Mouse (Mus musculus) thymus, adult 2 months (tissue): ENCODE data around the gene Mrps11.

Experiments
- CTCF ChIP-seq: fragments of 200-500 bp; IDR thresholded peaks from 2 replicates; pipeline ENCODE4 v1.5.1; 2012; ENCODE audit warnings: mild to moderate bottlenecking, control low read depth, low read length, moderate library complexity, borderline replicate concordance; ENCODE audit not compliant: control insufficient read depth, poor library complexity, insufficient read depth; ENCODE audit errors: extremely low read depth
- POLR2A ChIP-seq: fragments of 200-500 bp; IDR thresholded peaks from 2 replicates; pipeline ENCODE4 v1.6.1; 2012; ENCODE audit warnings: mild to moderate bottlenecking, low read length, control low read depth, moderate library complexity; ENCODE audit not compliant: control insufficient read depth, poor library complexity, insufficient read depth; ENCODE audit errors: extremely low read depth

DNA sequence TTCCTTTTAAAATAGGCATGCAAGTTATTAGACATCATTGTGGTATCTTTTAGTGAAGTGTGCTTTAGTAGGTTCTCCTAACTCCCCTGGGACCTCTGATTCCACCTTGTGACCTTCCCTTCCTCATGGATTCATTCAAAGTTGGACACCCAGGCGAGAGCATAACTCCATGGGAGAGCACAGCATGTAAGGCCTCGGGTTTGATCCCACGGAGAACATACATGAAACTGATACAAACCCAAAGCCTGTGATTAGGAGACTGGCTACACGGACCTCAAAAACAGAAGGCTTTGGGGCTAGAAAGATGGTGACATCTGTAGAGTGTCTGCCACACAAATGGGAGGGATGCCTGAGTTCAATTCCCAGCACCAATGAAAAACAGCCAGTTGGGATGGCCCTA is 30.0 kb upstream of the Mrps11 start:
- TF ChIP-seq POLR2A (no peak), CTCF (no peak)
